19 mouse cellular contexts compared by ENCODE assay signal in the genomic region with DNA sequence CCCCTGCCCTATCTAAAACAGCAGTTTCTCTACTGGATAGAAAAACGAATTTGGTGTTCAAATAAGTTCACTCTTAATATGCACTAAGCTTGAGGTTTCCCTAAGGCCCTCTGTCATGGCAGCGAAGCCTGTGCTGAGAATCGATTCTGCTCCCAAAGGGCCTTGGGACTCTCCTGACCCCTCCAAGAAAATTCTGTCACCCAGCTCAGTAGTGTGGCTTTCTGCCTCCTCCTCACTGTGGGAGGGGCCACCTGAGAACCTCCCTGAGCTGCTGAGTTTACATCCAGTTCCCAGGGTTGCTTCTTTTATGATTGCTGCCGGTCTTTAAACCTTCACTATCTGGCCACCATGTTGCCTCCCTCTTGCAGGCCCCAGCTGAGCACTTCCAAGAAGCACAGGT.
DNase-seq lines count a peak whose midpoint lies in the region; ATAC-seq and TF ChIP-seq lines count a peak whose summit lies in the region.
"Had no signal": no experiment of that assay in that cellular context is flagged by ENCODE, and none has a peak within 500 bp of the region (broad histone marks: within the 10 kb centered on the region; RNA-seq: fewer than 3 reads in every experiment).

No protein-coding gene starts in this region.

- no peak overlapping the region for H3K4me2 ChIP-seq in midbrain, embryonic 12.5 days (replicated peaks)
- H3K4me2 ChIP-seq in midbrain, embryonic 11.5 days = no peak overlapping the region
- H3K4me2 ChIP-seq in forebrain, postnatal 0 days (ENCODE audit: low read depth) = no peak overlapping the region
- no peak overlapping the region for H3K4me2 ChIP-seq in hindbrain, embryonic 15.5 days
- no peak overlapping the region for H3K4me2 ChIP-seq in neural tube, embryonic 15.5 days
- H3K4me2 ChIP-seq: stomach, embryonic 15.5 days had no signal

- TF ChIP-seq CTCF in forebrain, postnatal 0 days (IDR thresholded peaks at IDR 0.05; ENCODE audit: low read depth) = no peak

- peak overlapping the region; percentile 32; the same call in 1 of the 2 replicates for H3K27ac ChIP-seq in midbrain, embryonic 12.5 days (replicated peaks)
- no peak overlapping the region for H3K27ac ChIP-seq in midbrain, embryonic 11.5 days (ENCODE audit: low read depth, low read length)
- peak overlapping the region; percentile 47 for H3K27ac ChIP-seq in forebrain, postnatal 0 days (ENCODE audit: low read depth, low read length)
- H3K27ac ChIP-seq in hindbrain, embryonic 15.5 days (replicated peaks) = peak overlapping the region; percentile 73
- H3K27ac ChIP-seq in neural tube, embryonic 15.5 days (replicated peaks) = 0 out of 2 replicates have a peak overlapping the region, but pooled peaks have one; percentile 28
- H3K27ac ChIP-seq: embryonic facial prominence, embryonic 10.5 days; kidney, postnatal 0 days; stomach, embryonic 15.5 days had no signal

- H3K9me3 ChIP-seq in midbrain, embryonic 12.5 days = no peaks in the 10 kb centered on the region
- no peaks in the 10 kb centered on the region for H3K9me3 ChIP-seq in midbrain, embryonic 11.5 days (ENCODE audit: control insufficient read depth, low read length)
- no peaks in the 10 kb centered on the region for H3K9me3 ChIP-seq in forebrain, postnatal 0 days (ENCODE audit: low read length)
- no peaks in the 10 kb centered on the region for H3K9me3 ChIP-seq in hindbrain, embryonic 15.5 days
- no peaks in the 10 kb centered on the region for H3K9me3 ChIP-seq in neural tube, embryonic 15.5 days (replicated peaks)
- H3K9me3 ChIP-seq: embryonic facial prominence, embryonic 10.5 days; stomach, embryonic 15.5 days had no signal

- no peak overlapping the region for H3K9ac ChIP-seq in midbrain, embryonic 12.5 days (replicated peaks)
- no peak overlapping the region for H3K9ac ChIP-seq in midbrain, embryonic 11.5 days (ENCODE audit: low read length)
- no peak overlapping the region for H3K9ac ChIP-seq in forebrain, postnatal 0 days
- no peak overlapping the region for H3K9ac ChIP-seq in hindbrain, embryonic 15.5 days
- no peak overlapping the region for H3K9ac ChIP-seq in neural tube, embryonic 15.5 days (replicated peaks)
- H3K9ac ChIP-seq: liver, postnatal 0 days; stomach, embryonic 15.5 days had no signal

- whole genome bisulfite sequencing in midbrain, embryonic 12.5 days = 81% methylated on average over 4 of the region's 4 CpGs
- 88% methylated on average over 4 of the region's 4 CpGs for WGBS in midbrain, embryonic 11.5 days
- 55% methylated on average over 4 of the region's 4 CpGs for WGBS in forebrain, postnatal 0 days
- WGBS in hindbrain, embryonic 15.5 days = 70% methylated on average over 4 of the region's 4 CpGs
- WGBS in neural tube, embryonic 15.5 days = 73% methylated on average over 4 of the region's 4 CpGs

- H3K27me3 ChIP-seq in midbrain, embryonic 12.5 days = peaks cover 7% of the 10 kb centered on the region; the same call in 1 of the 2 replicates
- H3K27me3 ChIP-seq in midbrain, embryonic 11.5 days (ENCODE audit: control insufficient read depth, insufficient read depth, low read length) = no peaks in the 10 kb centered on the region
- H3K27me3 ChIP-seq in forebrain, postnatal 0 days (ENCODE audit: insufficient read depth, low read length) = no peaks in the 10 kb centered on the region
- no peaks in the 10 kb centered on the region for H3K27me3 ChIP-seq in hindbrain, embryonic 15.5 days
- H3K27me3 ChIP-seq in neural tube, embryonic 15.5 days (replicated peaks) = no peaks in the 10 kb centered on the region
- H3K27me3 ChIP-seq: stomach, embryonic 15.5 days had no signal

- H3K4me3 ChIP-seq in midbrain, embryonic 12.5 days = no peak overlapping the region
- no peak overlapping the region for H3K4me3 ChIP-seq in midbrain, embryonic 11.5 days (ENCODE audit: low read depth, low read length)
- no peak overlapping the region for H3K4me3 ChIP-seq in forebrain, postnatal 0 days (ENCODE audit: low read depth, low read length)
- H3K4me3 ChIP-seq in hindbrain, embryonic 15.5 days = no peak overlapping the region
- H3K4me3 ChIP-seq in neural tube, embryonic 15.5 days (replicated peaks) = no peak overlapping the region
- H3K4me3 ChIP-seq: embryonic facial prominence, embryonic 10.5 days; stomach, embryonic 15.5 days had no signal

- no peak for DNase-seq in midbrain, embryonic 11.5 days (ENCODE audit: low spot score, missing footprints)
- no peak for DNase-seq in forebrain, postnatal 0 days
- DNase-seq in c-Kit-positive CD71-positive TER-119-positive erythroid progenitor cells, embryonic 14.5 days (ENCODE audit: low spot score) = no peak
- DNase-seq in thymus, postnatal 36 days = no peak
- DNase-seq: adrenal gland, adult 2 months; gastrocnemius, postnatal 10 days; heart, adult 18-20 months; heart, postnatal 4 days; liver, postnatal 0 days; lung, postnatal 10 days; right cerebral cortex, postnatal 14 days; thymus, adult 18-20 months had no signal

- no peak for ATAC-seq in midbrain, embryonic 12.5 days (ENCODE audit: low FRiP score, low read depth)
- ATAC-seq in midbrain, embryonic 11.5 days (ENCODE audit: low FRiP score) = no peak
- ATAC-seq in forebrain, postnatal 0 days = peak; percentile 25; the same call in 1 of the 2 replicates
- 0 out of 2 replicates have a peak, but pooled peaks have one; percentile 5 for ATAC-seq in hindbrain, embryonic 15.5 days (ENCODE audit: low FRiP score, low read depth)
- no peak for ATAC-seq in neural tube, embryonic 15.5 days (ENCODE audit: low FRiP score)
- ATAC-seq: intestine, embryonic 16.5 days; liver, postnatal 0 days had no signal

- no peaks in the 10 kb centered on the region for H3K36me3 ChIP-seq in midbrain, embryonic 12.5 days
- no peaks in the 10 kb centered on the region for H3K36me3 ChIP-seq in midbrain, embryonic 11.5 days (ENCODE audit: control insufficient read depth, insufficient read depth, low read length)
- no peaks in the 10 kb centered on the region for H3K36me3 ChIP-seq in forebrain, postnatal 0 days (ENCODE audit: insufficient read depth)
- 0 out of 2 replicates have a peak, but pooled peaks cover 4% of the 10 kb centered on the region for H3K36me3 ChIP-seq in hindbrain, embryonic 15.5 days
- 0 out of 2 replicates have a peak, but pooled peaks cover 4% of the 10 kb centered on the region for H3K36me3 ChIP-seq in neural tube, embryonic 15.5 days
- H3K36me3 ChIP-seq: embryonic facial prominence, embryonic 10.5 days; stomach, embryonic 15.5 days had no signal

- H3K4me1 ChIP-seq in midbrain, embryonic 12.5 days = no peaks in the 10 kb centered on the region
- H3K4me1 ChIP-seq in midbrain, embryonic 11.5 days (ENCODE audit: control insufficient read depth, insufficient read depth, low read length) = no peaks in the 10 kb centered on the region
- peaks cover 4% of the 10 kb centered on the region; the same call in 1 of the 2 replicates for H3K4me1 ChIP-seq in forebrain, postnatal 0 days (ENCODE audit: insufficient read depth)
- peaks cover 19% of the 10 kb centered on the region for H3K4me1 ChIP-seq in hindbrain, embryonic 15.5 days (replicated peaks)
- H3K4me1 ChIP-seq in neural tube, embryonic 15.5 days = peaks cover 9% of the 10 kb centered on the region
- H3K4me1 ChIP-seq: stomach, embryonic 15.5 days had no signal

Comparison
In these comparisons a context has a peak if more than half of its experiments do, and no peak if none do; other contexts are left out.
1. ATAC-seq: peak in forebrain, postnatal 0 days (single experiment) and hindbrain, embryonic 15.5 days (single experiment); none in midbrain, embryonic 12.5 days (single experiment), midbrain, embryonic 11.5 days (single experiment) and neural tube, embryonic 15.5 days (single experiment).